Mouse (Mus musculus): ENCODE results near the gene Cyp4f18.
"Not testable (repeated sequence)": the region's sequence is repeated elsewhere in the genome, so short reads cannot be mapped to it uniquely, and the experiment has no call there.

- not testable (repeated sequence) for TF ChIP-seq CTCF (IDR thresholded peaks at IDR 0.05; ENCODE audit: extremely low read depth, insufficient read length, insufficient replicate concordance, low read depth, low read length); POLR2A (IDR thresholded peaks at IDR 0.05; ENCODE audit: low read depth, low read length)
Measured at GRCm38 (mm10) chr8:72032926-72033325, 23.5 kb upstream of the Cyp4f18 start.

All from small intestine, adult 2 months (tissue).